Mouse (Mus musculus) neural tube, embryonic 13.5 days (tissue): Measurements from ENCODE around the gene Irf2bp1. TPM values are rescaled to one million over a fixed set of nuclear protein-coding genes. Genes with fewer than 3 reads are reported as not detected.

ENCODE experiments used
- ATAC-seq: fragments of 200-750 bp; cut with Nextera tagmentation; 2 replicates; pipeline ENCODE4 v1.8.0; 2017; ENCODE audit warnings: low read depth, mild to moderate bottlenecking, moderate TSS enrichment, moderate library complexity
- H3K27ac ChIP-seq: fragments of 300-500 bp; sonication (generic); replicated peaks from 2 replicates; pipeline ENCODE4 v1.5.1; 2015; ENCODE audit warnings: moderate library complexity, mild to moderate bottlenecking, inconsistent platforms
- H3K27me3 ChIP-seq: fragments of 300-500 bp; sonication (generic); 2 replicates; pipeline ENCODE4 v1.6.1; 2015; ENCODE audit warnings: mild to moderate bottlenecking, inconsistent platforms
- H3K36me3 ChIP-seq: fragments of 300-500 bp; sonication (generic); 2 replicates; pipeline ENCODE4 v1.6.1; 2015; ENCODE audit warnings: mild to moderate bottlenecking, inconsistent platforms
- H3K4me1 ChIP-seq: fragments of 300-500 bp; sonication (generic); replicated peaks from 2 replicates; pipeline ENCODE4 v1.6.1; 2015; ENCODE audit warnings: inconsistent platforms
- H3K4me2 ChIP-seq: fragments of 300-500 bp; sonication (generic); 2 replicates; pipeline ENCODE4 v1.6.1; 2015; ENCODE audit warnings: inconsistent platforms, mild to moderate bottlenecking, moderate library complexity
- H3K4me3 ChIP-seq: fragments of 300-500 bp; sonication (generic); 2 replicates; pipeline ENCODE4 v1.5.1; 2015; ENCODE audit warnings: mild to moderate bottlenecking, inconsistent platforms
- H3K9ac ChIP-seq: fragments of 300-500 bp; sonication (generic); 2 replicates; pipeline ENCODE4 v1.6.1; 2015; ENCODE audit warnings: moderate library complexity, mild to moderate bottlenecking, inconsistent platforms
- H3K9me3 ChIP-seq: fragments of 300-500 bp; sonication (generic); 2 replicates; pipeline ENCODE4 v1.6.1; 2016; ENCODE audit warnings: inconsistent platforms
- WGBS: fragments of 180-500 bp; shearing (Covaris S2); methylation state at CpG from one replicate; pipeline ENCODE4 v1.1.7; 2015; 5-methylcytosine and 5-hydroxymethylcytosine counted together
- polyA plus RNA-seq: library from polyadenylated mRNA; unstranded; fragments of >200 nt; fragmentation: Nextera tagmentation; extraction: Ambion mirVana; gene quantifications from 2 replicates; pipeline ENCODE4 v1.2.1, GENCODE M21; 2015

The Irf2bp1 gene
- polyA plus RNA-seq, 1 experiment from 2014 or later: 28.4 TPM

DNA sequence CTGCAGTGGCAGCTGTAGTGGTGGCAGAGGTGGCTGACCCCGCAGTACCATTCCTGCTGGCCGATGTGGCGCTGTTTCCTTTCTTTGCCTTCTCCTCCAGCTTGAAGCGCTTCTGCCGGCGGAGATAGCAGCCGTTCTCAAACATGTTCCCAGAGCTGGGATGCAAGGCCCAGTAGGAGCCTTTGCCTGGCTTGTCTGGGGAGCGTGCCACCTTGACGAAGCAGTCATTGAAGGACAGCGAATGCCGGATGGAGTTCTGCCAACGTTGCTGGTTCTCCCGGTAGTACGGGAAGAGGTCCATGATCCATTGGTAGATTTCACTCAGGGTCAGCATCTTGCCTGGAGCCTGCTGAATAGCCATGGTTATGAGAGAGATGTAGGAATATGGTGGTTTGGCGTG lies 10.6 kb downstream of the Irf2bp1 start:
- Histone ChIP-seq H3K27ac (no peak overlapping the region), H3K27me3 (no peaks in the 10 kb centered on the region), H3K4me2 (no peak overlapping the region), H3K9ac (no peak overlapping the region), H3K4me1 (peaks cover 9% of the 10 kb centered on the region), H3K9me3 (no peaks in the 10 kb centered on the region), H3K4me3 (no peak overlapping the region), H3K36me3 (no peaks in the 10 kb centered on the region)
- no peak for ATAC-seq
- 64% methylated on average over 15 of the region's 15 CpGs for WGBS

- Histone ChIP-seq H3K4me1 (peaks cover 9% of the 10 kb centered on the region), H3K27me3 (peaks cover 13% of the 10 kb centered on the region), H3K36me3 (no peaks in the 10 kb centered on the region), H3K9me3 (no peaks in the 10 kb centered on the region), H3K9ac (no peak overlapping the region), H3K4me3 (no peak overlapping the region), H3K4me2 (no peak overlapping the region), H3K27ac (no peak overlapping the region)
- WGBS: 93% methylated on average over 4 of the region's 4 CpGs
- ATAC-seq: no peak
Measured at GRCm38 (mm10) chr7:19016042-19016441, 12.2 kb downstream of the Irf2bp1 start.

GRCm38 (mm10) chr7:19017909-19018308 lies 14.1 kb downstream of the Irf2bp1 start:
- Histone ChIP-seq H3K4me2 (no peak overlapping the region), H3K27ac (no peak overlapping the region), H3K4me1 (no peaks in the 10 kb centered on the region), H3K4me3 (no peak overlapping the region), H3K9me3 (no peaks in the 10 kb centered on the region), H3K9ac (no peak overlapping the region), H3K36me3 (no peaks in the 10 kb centered on the region), H3K27me3 (peaks cover 32% of the 10 kb centered on the region)
- WGBS: 93% methylated on average over 7 of the region's 7 CpGs
- no peak for ATAC-seq

DNA sequence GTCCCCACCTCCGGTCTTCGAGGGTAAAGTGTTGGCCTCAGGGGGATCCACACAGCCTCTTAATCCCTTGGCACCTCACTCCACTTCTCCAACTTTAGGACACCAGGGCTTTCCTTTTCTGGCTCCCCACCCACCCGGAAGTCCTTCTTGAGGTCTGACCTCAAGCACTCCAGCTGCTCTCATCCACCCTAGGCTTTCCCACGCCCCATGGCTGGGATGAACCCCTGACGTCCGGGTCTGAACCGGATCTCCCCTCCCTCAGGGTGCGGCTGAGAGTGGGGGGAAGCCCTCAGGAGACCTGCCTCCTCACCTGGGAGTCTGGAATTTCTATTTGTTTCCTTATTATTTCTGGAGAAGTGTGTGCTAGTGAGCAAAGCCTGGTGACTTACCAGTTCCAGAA lies 17.2 kb downstream of the Irf2bp1 start:
- H3K27ac ChIP-seq: no peak overlapping the region
- 24% methylated on average over 8 of the region's 8 CpGs for WGBS
- no peaks in the 10 kb centered on the region for H3K36me3 ChIP-seq
- no peaks in the 10 kb centered on the region for H3K9me3 ChIP-seq
- H3K4me3 ChIP-seq: no peak overlapping the region
- no peak overlapping the region for H3K4me2 ChIP-seq
- peaks cover 42% of the 10 kb centered on the region for H3K27me3 ChIP-seq
- no peak for ATAC-seq
- H3K4me1 ChIP-seq: peaks cover 14% of the 10 kb centered on the region
- H3K9ac ChIP-seq: no peak overlapping the region

GRCm38 (mm10) chr7:19022189-19022958 lies 18.5 kb downstream of the Irf2bp1 start:
- no peaks in the 10 kb centered on the region for H3K36me3 ChIP-seq
- no peak overlapping the region for H3K4me2 ChIP-seq
- peaks cover 42% of the 10 kb centered on the region for H3K27me3 ChIP-seq
- H3K9me3 ChIP-seq: no peaks in the 10 kb centered on the region
- H3K4me3 ChIP-seq: no peak overlapping the region
- H3K9ac ChIP-seq: no peak overlapping the region
- H3K4me1 ChIP-seq: peaks cover 19% of the 10 kb centered on the region
- ATAC-seq: no peak
- 61% methylated on average over 18 of the region's 18 CpGs for WGBS
- no peak overlapping the region for H3K27ac ChIP-seq

- Histone ChIP-seq H3K4me2 (peak within 1 kb of the TSS; percentile 92), H3K27ac (peak within 1 kb of the TSS; percentile 70), H3K27me3 (peaks cover 42% of the 10 kb centered on the region), H3K4me3 (peak within 1 kb of the TSS; percentile 90), H3K4me1 (peaks cover 19% of the 10 kb centered on the region), H3K9me3 (no peaks in the 10 kb centered on the region), H3K9ac (peak within 1 kb of the TSS; percentile 93), H3K36me3 (no peaks in the 10 kb centered on the region)
- ATAC-seq: peak; percentile 45
- 4% methylated on average over 30 of the region's 30 CpGs for WGBS
Measured at GRCm38 (mm10) chr7:19023357-19023814, 19.5 kb downstream of the Irf2bp1 start, which contains the start of gene Foxa3. Gene Foxa3 (minus strand): TSS chr7:19023538.

DNA sequence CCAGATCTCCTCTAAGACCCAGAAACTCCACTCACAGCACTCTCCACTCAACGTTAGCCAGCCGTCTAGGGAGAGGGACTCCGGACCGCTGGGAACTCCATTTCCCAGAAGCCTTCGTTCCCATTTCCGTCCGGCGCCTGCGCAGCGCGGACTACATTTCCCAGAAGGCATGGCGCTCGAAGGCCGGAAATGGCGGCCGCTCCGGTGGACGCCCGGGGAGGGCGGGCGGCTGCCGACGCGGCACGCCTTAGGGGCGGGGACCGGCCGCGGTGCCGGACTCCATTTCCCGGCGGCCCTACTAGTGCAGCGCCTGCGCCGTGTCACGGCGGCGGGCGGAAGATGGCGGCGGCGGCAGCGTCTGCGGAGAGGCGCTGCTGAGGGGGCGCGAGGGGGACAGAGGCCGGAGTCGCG lies 20.3 kb downstream of the Irf2bp1 start, which contains the start of gene Sympk:
Gene Sympk, plus strand, starts transcription at position 282 of the 411 bp plus-strand sequence.
- peak within 1 kb of the TSS; percentile 93 for H3K9ac ChIP-seq
- peak within 1 kb of the TSS; percentile 90 for H3K4me3 ChIP-seq
- peaks cover 4% of the 10 kb centered on the region for H3K36me3 ChIP-seq
- peaks cover 19% of the 10 kb centered on the region for H3K4me1 ChIP-seq
- under 1% methylated on average over 50 of the region's 50 CpGs for WGBS
- peak within 1 kb of the TSS; percentile 92 for H3K4me2 ChIP-seq
- peak; percentile 95 for ATAC-seq
- H3K9me3 ChIP-seq: no peaks in the 10 kb centered on the region
- H3K27me3 ChIP-seq: peaks cover 42% of the 10 kb centered on the region
- H3K27ac ChIP-seq: peak within 1 kb of the TSS; percentile 70

DNA sequence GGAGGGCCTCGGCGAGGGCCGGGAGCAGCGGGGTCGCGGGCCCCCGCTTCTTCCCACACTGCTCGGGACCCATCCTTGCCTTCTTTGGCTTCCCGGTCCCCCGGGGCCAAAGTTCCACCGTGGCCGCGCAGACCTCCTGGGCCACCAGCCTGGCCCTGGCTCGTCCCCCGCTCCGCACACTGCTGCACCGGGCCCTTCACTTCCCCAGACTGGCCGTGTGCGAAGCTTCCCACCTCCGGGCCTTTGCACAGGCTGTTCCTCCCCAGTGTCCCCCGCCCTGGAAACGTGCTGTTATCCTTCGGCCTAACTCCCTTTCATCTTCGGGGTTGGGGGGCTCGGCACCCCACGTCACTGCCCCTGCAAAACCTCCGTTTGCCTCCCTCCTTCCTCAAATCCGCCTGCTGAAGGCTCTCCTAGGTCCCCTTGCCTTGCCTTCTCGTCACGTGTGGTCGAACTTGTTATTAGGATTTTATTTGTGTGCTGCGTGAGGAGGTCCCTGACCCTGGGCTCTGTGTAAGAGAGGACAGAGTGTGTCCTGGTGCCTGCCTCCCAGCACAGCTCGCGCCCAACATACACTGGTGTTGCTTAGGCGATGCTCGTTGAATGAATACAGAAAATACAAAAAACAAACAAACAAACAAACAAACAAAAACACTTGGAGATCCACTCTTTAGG lies 20.9 kb downstream of the Irf2bp1 start:
- peak overlapping the region; percentile 70 for H3K27ac ChIP-seq
- WGBS: 3% methylated on average over 26 of the region's 36 CpGs
- H3K4me1 ChIP-seq: peaks cover 19% of the 10 kb centered on the region
- ATAC-seq: peak; percentile 75
- peak overlapping the region; percentile 90 for H3K4me3 ChIP-seq
- H3K4me2 ChIP-seq: peak overlapping the region; percentile 92
- no peaks in the 10 kb centered on the region for H3K9me3 ChIP-seq
- peaks cover 10% of the 10 kb centered on the region for H3K36me3 ChIP-seq
- H3K27me3 ChIP-seq: peaks cover 42% of the 10 kb centered on the region
- peak overlapping the region; percentile 93 for H3K9ac ChIP-seq

DNA sequence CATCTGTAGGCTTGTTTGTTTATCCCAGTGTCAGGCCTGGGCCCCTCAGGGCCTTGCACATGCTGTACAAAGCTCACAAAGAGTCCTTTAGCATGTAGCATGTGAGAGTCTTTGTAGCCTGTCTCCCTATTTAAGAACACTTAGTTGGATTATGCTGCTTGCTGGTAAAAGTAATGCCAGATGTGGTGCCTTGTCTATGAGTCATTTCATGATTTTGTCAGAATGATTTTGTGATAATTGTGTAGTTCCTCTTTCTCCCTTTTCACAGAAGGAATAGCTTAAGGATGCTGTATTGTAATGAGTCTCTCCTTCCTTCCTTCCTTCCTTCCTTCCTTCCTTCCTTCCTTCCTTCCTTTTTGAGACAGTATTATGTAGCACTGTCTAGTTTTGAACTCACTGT lies 24.2 kb downstream of the Irf2bp1 start:
- Histone ChIP-seq H3K27ac (no peak overlapping the region), H3K4me1 (peaks cover 19% of the 10 kb centered on the region), H3K27me3 (peaks cover 8% of the 10 kb centered on the region), H3K9me3 (no peaks in the 10 kb centered on the region), H3K36me3 (peaks cover 43% of the 10 kb centered on the region), H3K4me2 (no peak overlapping the region), H3K9ac (no peak overlapping the region), H3K4me3 (no peak overlapping the region)
- ATAC-seq: no peak

- peaks cover 52% of the 10 kb centered on the region for H3K36me3 ChIP-seq
- H3K4me1 ChIP-seq: peaks cover 19% of the 10 kb centered on the region
- H3K4me3 ChIP-seq: no peak overlapping the region
- no peaks in the 10 kb centered on the region for H3K9me3 ChIP-seq
- no peak overlapping the region for H3K4me2 ChIP-seq
- H3K27me3 ChIP-seq: no peaks in the 10 kb centered on the region
- no peak overlapping the region for H3K9ac ChIP-seq
- H3K27ac ChIP-seq: no peak overlapping the region
- WGBS: 58% methylated on average over 6 of the region's 6 CpGs
- peak; percentile 21 for ATAC-seq
Measured at GRCm38 (mm10) chr7:19029084-19029653, 25.3 kb downstream of the Irf2bp1 start.

- peaks cover 77% of the 10 kb centered on the region for H3K36me3 ChIP-seq
- no peaks in the 10 kb centered on the region for H3K4me1 ChIP-seq
- no peak overlapping the region for H3K27ac ChIP-seq
- H3K4me3 ChIP-seq: no peak overlapping the region
- no peak for ATAC-seq
- no peak overlapping the region for H3K4me2 ChIP-seq
- H3K9me3 ChIP-seq: no peaks in the 10 kb centered on the region
- 44% methylated on average over 4 of the region's 4 CpGs for WGBS
- H3K9ac ChIP-seq: no peak overlapping the region
- H3K27me3 ChIP-seq: no peaks in the 10 kb centered on the region
Measured at GRCm38 (mm10) chr7:19031641-19032040, 27.8 kb downstream of the Irf2bp1 start.

DNA sequence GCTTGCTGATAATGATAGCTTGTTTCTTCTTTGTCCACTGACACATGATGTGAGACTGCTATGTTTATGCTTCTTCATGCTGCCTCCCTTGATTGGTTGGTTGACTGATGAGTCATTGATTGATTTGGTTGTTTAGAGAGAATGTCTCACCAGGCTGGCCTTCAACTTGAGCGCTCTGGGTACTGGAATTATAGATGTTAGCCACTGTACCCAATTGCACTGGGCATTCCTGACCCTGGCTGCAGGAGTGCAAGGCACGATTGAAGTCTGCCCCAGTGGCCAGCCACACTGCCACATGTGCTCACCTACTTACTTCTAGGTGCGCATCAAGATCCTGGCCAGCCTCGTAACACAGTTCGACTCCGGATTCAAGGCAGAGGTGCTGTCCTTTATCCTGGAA lies 40.8 kb downstream of the Irf2bp1 start:
- no peak overlapping the region for H3K9ac ChIP-seq
- no peak overlapping the region for H3K27ac ChIP-seq
- WGBS: 96% methylated on average over 6 of the region's 6 CpGs
- peaks cover 99% of the 10 kb centered on the region for H3K36me3 ChIP-seq
- H3K4me3 ChIP-seq: no peak overlapping the region
- no peak overlapping the region for H3K4me2 ChIP-seq
- ATAC-seq: no peak
- H3K9me3 ChIP-seq: no peaks in the 10 kb centered on the region
- H3K4me1 ChIP-seq: no peaks in the 10 kb centered on the region
- H3K27me3 ChIP-seq: no peaks in the 10 kb centered on the region
